Mouse (Mus musculus) olfactory bulb, adult 2 months (tissue): ENCODE measurements at regions not wholly inside any gene's neighbourhood (a gene's known extent, or its start where the extent isn't known, plus 50 kb on each side); places are given as distances from the start of the nearest gene placed in this dataset.

ENCODE experiments used
- H3K27ac ChIP-seq: fragments of 200-500 bp; 2 replicates; pipeline ENCODE4 v1.5.1; 2012; ENCODE audit warnings: low read depth, low read length; ENCODE audit not compliant: insufficient read depth
- H3K4me1 ChIP-seq: fragments of 200-500 bp; 2 replicates; pipeline ENCODE4 v1.6.1; 2012; ENCODE audit warnings: low read length; ENCODE audit not compliant: control insufficient read depth, insufficient read depth
- H3K4me3 ChIP-seq: fragments of 200-500 bp; 2 replicates; pipeline ENCODE4 v1.5.1; 2012; ENCODE audit warnings: mild to moderate bottlenecking, low read depth, low read length, moderate library complexity; ENCODE audit not compliant: insufficient read depth
- CTCF ChIP-seq: fragments of 200-500 bp; IDR thresholded peaks from 2 replicates; pipeline ENCODE4 v1.5.1; 2012; ENCODE audit warnings: low read depth, mild to moderate bottlenecking, low read length, moderate library complexity; ENCODE audit not compliant: insufficient read depth
- POLR2A ChIP-seq: fragments of 200-500 bp; IDR thresholded peaks from 2 replicates; pipeline ENCODE4 v1.6.1; 2012; ENCODE audit warnings: mild to moderate bottlenecking, low read depth, low read length, moderate library complexity; ENCODE audit not compliant: insufficient read depth
- WGBS: fragments of 180-500 bp; shearing (Covaris S2); methylation state at CpG from one replicate; pipeline ENCODE4 v1.1.7; 2018; 5-methylcytosine and 5-hydroxymethylcytosine counted together

DNA sequence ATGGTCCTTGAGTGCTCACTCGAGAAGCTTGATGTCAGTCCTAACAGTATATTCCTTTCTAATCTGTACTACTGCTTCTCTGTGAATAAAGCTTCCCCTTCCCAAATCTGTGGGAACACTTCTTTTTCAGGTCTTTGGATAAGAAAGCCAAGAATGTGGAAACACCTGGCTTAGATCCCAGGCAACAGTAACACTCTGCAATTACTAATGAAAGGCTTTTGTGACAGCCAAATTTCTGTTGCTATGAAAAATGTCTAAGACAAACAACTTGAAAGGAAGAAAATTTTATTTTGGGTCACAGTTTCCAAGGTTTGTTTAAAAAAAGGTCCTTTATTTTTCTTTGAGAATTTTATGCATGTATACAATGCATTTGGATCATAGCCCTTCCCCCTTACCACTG lies 56.0 kb upstream of the Mroh9 start:
- no peak overlapping the region for H3K27ac ChIP-seq
- TF ChIP-seq CTCF (no peak), POLR2A (no peak)
- WGBS, result 30% methylated on average over 1 of the region's 1 CpGs
- H3K4me1 ChIP-seq, result no peaks in the 10 kb centered on the region
- no peak overlapping the region for H3K4me3 ChIP-seq

DNA sequence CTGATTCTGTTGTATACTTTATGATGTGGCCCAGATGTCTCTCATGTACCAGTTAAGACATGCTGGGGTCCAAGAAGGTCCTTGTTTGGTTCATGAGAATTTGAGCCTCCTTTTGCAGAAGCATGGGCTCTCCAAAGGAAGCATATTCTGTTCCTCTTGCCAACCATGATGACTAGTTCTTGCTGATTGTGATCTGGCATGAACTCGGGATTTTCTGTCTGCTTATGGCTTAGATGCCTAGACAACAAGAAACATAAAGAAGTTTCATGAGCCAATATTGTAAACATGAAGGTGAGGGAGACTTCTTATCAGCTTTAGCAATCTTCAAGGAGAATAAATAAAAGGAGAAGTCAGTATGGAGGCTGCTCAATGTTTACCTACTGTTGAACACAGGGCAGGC lies 52.7 kb upstream of the Mroh9 start:
- 64% methylated on average over 1 of the region's 1 CpGs for WGBS
- TF ChIP-seq POLR2A, result no peak
- no peak for TF ChIP-seq CTCF
- H3K4me1 ChIP-seq, result no peaks in the 10 kb centered on the region
- no peak overlapping the region for H3K4me3 ChIP-seq
- no peak overlapping the region for H3K27ac ChIP-seq
